Mouse (Mus musculus) spleen, embryonic (tissue): Measurements from ENCODE around the gene Usp49.

ENCODE experiments used
- CTCF ChIA-PET: fragments of 350-600 bp; sonication (Branson Sonifier 250); formaldehyde crosslinking; loops from one replicate; lab custom pipeline; 2022; lab: Charles Lee

The Usp49 gene

GRCm38 (mm10) chr17:47688608-47689575 lies 58.4 kb downstream of the Usp49 start, which contains the start of gene Frs3:
Gene Frs3, plus strand, starts transcription at chr17:47689030.
- CTCF ChIA-PET, result no interaction called here

DNA sequence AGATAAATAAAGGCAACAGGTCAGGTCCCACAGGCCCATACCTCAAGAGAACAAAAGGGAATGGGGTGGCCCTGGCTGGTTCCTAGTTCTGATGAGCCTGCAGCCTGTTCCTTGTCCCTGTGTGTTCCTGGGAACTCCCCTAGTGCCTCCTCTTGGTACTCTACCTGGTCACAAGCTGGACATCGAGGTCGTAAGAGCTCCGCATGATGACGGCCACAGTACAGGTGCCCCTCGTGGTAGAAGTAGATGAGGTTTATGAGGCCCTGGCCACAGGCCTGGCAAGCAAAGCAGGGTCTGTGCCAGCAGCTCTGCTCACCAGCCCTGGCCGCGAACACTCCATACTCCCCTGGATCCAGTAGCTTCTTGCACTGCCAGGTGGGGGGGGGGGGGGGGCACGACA lies 59.4 kb downstream of the Usp49 start:
- CTCF ChIA-PET, result interaction anchor here (0.6 kb wide), 1 partner anchor 95 kb away, joined by 14 read pairs; no protein-coding TSS in a partner anchor

DNA sequence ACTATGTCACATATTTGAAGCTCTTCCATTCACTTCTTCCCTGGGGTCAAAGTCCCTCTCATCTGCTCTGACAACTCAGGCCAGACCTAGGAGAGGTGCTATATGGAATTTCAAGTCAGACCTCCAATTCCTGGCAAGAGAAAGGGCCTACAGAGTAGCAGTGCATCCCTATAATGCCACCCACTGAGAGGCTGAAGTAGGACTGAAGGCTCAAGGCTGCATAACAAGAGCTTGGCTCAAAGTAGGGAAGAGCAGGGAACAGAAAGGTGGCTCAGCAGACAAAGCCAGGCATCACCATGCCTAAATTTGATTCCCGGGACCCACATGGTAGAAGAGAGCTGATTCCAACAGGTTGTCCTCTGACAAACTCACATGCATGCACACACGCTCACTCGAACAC lies 61.2 kb downstream of the Usp49 start:
- CTCF ChIA-PET, result no interaction called here

GRCm38 (mm10) chr17:47693671-47694441 lies 63.4 kb downstream of the Usp49 start:
- CTCF ChIA-PET, result interaction anchor here (0.6 to 1.3 kb wide), 2 partner anchors 16 to 94 kb away, joined by 3 to 6 read pairs; no protein-coding TSS in a partner anchor

GRCm38 (mm10) chr17:47694442-47694502 lies 63.8 kb downstream of the Usp49 start, which contains the start of gene Gm21981:
Gene Gm21981, minus strand, starts transcription at chr17:47694455.
- CTCF ChIA-PET, result interaction anchor here (1.3 kb wide), 1 partner anchor 95 kb away, joined by 3 read pairs; no protein-coding TSS in a partner anchor

- CTCF ChIA-PET, result interaction anchor here (0.6 to 1.3 kb wide), 2 partner anchors 95 to 1213 kb away, joined by 3 to 4 read pairs; no protein-coding TSS in a partner anchor
Measured at GRCm38 (mm10) chr17:47694503-47695336, 64.2 kb downstream of the Usp49 start, which contains the start of gene Prickle4. Gene Prickle4, minus strand, starts transcription at chr17:47694736.

- CTCF ChIA-PET, result interaction anchor here (0.6 to 1.3 kb wide), 2 partner anchors 96 to 1214 kb away, joined by 3 to 4 read pairs; no protein-coding TSS in a partner anchor
Measured at GRCm38 (mm10) chr17:47695337-47695710, 64.8 kb downstream of the Usp49 start.

- CTCF ChIA-PET, result no interaction called here
Measured at GRCm38 (mm10) chr17:47698156-47698555, 67.7 kb downstream of the Usp49 start.

DNA sequence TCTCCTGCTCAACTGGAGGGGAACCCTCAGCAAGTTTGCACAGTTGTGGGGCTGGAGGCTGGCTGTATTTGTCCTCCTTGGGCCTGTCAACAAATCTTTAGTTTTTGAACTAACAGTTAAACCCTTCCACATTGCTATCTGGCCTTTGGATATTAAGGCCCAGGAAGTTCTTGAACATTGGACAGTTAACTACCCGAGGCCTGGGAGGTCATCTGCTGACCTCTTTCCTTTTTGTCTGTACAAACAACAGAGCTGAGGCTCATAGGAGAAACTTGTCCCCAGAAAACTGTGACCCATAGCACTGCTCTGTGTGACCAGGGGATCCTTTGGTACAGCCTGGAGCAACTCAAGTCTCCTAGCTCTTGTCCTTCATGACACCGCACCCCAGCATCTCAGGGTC lies 68.6 kb downstream of the Usp49 start:
- CTCF ChIA-PET, result interaction anchor here (0.7 kb wide), 1 partner anchor 28 kb away, joined by 7 read pairs; no protein-coding TSS in a partner anchor

DNA sequence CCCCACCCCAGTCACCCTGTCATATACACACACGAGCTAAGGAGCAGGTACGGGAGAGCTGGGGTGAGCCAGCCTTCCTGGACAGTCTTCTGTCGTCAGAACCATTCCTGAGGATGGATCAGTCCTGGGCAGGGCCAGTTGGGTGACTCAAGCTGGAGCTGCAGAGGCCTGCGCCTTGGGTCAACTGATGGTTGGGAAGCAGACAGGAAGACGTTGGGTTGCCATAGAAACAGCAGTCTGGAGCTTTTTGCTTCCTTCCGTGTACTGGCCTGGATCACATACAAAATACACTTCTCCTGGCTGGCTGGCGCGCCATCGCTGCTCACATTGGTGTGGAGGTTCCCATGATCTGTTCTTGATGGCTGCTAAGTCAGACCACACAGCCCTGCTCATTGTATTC lies 71.3 kb downstream of the Usp49 start:
- CTCF ChIA-PET, result no interaction called here

DNA sequence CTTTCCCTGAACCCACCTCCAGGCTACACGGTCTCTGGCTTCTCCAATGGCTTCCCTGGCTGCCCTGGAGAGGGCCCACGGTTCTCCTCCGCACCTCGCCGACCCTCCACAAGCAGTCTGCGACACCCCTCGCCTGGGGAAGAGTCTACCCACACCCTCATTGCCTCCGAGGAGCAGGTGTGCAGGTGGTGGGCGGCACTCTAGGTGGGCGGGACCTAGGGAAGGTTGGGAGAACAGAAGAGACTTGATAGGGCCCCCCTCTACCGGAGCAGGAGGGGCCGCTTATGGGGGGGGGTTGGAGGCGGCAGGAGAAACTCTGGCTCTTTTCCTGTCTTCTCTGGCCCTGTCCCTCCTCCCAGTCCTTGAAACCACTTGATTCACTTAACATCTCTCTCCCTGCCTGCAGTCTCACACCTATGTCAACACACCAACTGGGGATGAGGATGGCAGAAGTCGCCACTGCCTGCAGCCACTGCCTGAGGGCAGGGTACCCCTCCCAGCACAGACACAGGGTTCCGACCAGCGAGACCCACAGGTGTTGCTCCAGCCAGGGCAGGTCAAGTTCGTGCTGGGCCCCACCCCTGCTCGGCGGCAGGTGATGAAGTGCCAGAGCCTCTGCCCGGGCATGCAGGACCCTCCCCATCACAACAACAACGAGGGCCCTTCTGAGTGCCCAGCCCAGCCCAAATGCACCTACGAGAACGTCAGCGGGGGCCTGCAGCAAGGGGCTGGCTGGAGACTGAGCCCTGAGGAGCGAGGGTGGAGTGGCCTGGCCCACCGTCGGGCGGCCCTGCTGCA lies 72.3 kb downstream of the Usp49 start:
- CTCF ChIA-PET, result no interaction called here

DNA sequence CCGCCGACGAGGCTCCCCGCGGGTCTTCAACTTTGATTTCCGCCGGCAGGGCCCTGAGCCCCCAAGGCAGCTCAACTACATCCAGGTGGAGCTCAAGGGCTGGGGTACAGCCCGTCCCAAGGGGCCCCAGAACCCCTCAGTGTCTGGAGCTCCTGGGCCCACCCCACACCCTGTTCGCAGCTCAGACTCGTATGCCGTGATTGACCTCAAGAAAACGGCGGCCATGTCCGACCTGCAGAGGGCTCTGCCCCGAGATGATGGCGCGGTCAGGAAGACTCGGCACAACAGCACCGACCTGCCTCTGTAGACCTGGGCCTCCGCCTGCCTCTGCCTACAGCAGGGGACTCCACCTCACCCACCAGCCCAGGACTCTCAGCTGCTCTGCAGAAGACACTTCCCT lies 73.1 kb downstream of the Usp49 start:
- CTCF ChIA-PET, result no interaction called here

GRCm38 (mm10) chr17:47704692-47705091 lies 74.2 kb downstream of the Usp49 start:
- CTCF ChIA-PET, result no interaction called here

- CTCF ChIA-PET, result no interaction called here
Measured at GRCm38 (mm10) chr17:47706196-47706595, 75.7 kb downstream of the Usp49 start.

DNA sequence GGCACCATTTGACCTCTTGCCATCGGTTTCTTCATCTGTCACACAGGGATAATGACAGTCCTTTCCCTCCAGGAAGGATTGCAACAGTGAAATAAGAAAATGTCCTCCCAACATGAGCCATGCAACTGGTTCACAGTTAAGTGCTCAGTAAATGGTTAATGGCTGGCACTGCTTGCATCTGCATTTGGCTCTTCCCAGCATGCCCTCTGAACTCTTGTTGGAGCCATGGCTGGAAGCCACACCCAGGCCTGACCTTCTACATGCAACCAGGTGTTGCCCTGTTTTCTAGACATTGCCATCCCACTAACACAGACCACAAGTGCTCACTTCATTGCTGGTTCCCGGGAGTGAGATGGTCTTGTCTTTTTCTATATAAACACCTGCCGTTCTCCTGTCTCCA lies 77.5 kb downstream of the Usp49 start:
- CTCF ChIA-PET, result no interaction called here

DNA sequence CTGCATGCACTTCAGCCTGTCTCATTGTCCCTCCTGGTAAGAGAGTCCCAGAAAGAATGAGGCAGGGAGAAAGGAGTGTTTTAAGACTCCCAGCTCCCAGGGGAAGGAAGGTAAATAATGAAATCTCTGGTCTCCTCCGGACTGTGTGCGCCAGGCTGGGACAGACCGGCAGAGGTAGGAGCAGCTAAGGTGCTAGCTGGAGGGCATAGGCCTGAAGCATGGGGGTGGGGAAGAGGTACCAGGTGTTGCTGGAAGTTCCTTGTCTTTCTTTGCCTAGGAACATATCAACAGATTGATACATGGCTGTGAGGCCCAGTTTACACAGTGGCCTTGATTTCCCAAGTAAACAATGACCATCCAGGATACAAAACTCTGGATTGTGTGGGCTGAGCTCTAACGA lies 78.5 kb downstream of the Usp49 start:
- CTCF ChIA-PET, result no interaction called here

GRCm38 (mm10) chr17:47710036-47710435 lies 79.5 kb downstream of the Usp49 start:
- CTCF ChIA-PET, result interaction anchor here (0.7 kb wide), 1 partner anchor 16 kb away, joined by 6 read pairs; no protein-coding TSS in a partner anchor

- CTCF ChIA-PET, result interaction anchor here (0.6 kb wide), 1 partner anchor 351 kb away, joined by 3 read pairs; no protein-coding TSS in a partner anchor
Measured at GRCm38 (mm10) chr17:47711883-47712282, 81.4 kb downstream of the Usp49 start.

- CTCF ChIA-PET, result no interaction called here
Measured at GRCm38 (mm10) chr17:47712889-47713571, 82.5 kb downstream of the Usp49 start.

- CTCF ChIA-PET, result interaction anchor here (0.7 kb wide), 2 partner anchors 119 to 385 kb away, joined by 3 read pairs; no protein-coding TSS in a partner anchor
Measured at GRCm38 (mm10) chr17:47715037-47715436, 84.5 kb downstream of the Usp49 start.
